Mouse (Mus musculus) liver, adult 2 months (tissue): ENCODE data around the gene Mapkapk2. TPM values are rescaled to one million over a fixed set of nuclear protein-coding genes. Genes with fewer than 3 reads are reported as not detected.
A peak's percentile ranks its signal among the peaks of the same experiment; 100 is the strongest.

Source experiments
- DNase-seq: peaks from one replicate; pipeline ENCODE4 v3.0.0-alpha.2; 2011; ENCODE audit warnings: low read depth, low spot score; ENCODE audit errors: extremely low read depth
- H3K27ac ChIP-seq: fragments of 200-500 bp; replicated peaks from 2 replicates; pipeline ENCODE4 v1.5.1; 2012; ENCODE audit warnings: low read depth, mild to moderate bottlenecking, control low read depth, inconsistent platforms, low read length; ENCODE audit not compliant: insufficient read depth
- H3K27me3 ChIP-seq: fragments of 200-500 bp; 2 replicates; pipeline ENCODE4 v1.6.1; 2012; ENCODE audit warnings: mild to moderate bottlenecking, moderate library complexity, low read length, inconsistent platforms; ENCODE audit not compliant: control insufficient read depth, insufficient read depth
- H3K36me3 ChIP-seq: fragments of 200-500 bp; 2 replicates; pipeline ENCODE4 v1.6.1; 2012; ENCODE audit warnings: low read length, inconsistent platforms; ENCODE audit not compliant: control insufficient read depth, insufficient read depth
- H3K4me1 ChIP-seq: fragments of 200-500 bp; 2 replicates; pipeline ENCODE4 v1.6.1; 2011; ENCODE audit warnings: low read length; ENCODE audit not compliant: control insufficient read depth, insufficient read depth
- H3K4me3 ChIP-seq: fragments of 200-500 bp; 2 replicates; pipeline ENCODE4 v1.5.1; 2011; ENCODE audit warnings: low read depth, mild to moderate bottlenecking, control low read depth, low read length, moderate library complexity; ENCODE audit not compliant: insufficient read depth
- H3K79me2 ChIP-seq: fragments of 200-500 bp; 2 replicates; pipeline ENCODE4 v1.6.1; 2012; ENCODE audit warnings: inconsistent platforms, mild to moderate bottlenecking, low read length, moderate library complexity; ENCODE audit not compliant: control insufficient read depth, insufficient read depth
- H3K9ac ChIP-seq: fragments of 200-500 bp; 2 replicates; pipeline ENCODE4 v1.6.1; 2012; ENCODE audit warnings: low read depth, mild to moderate bottlenecking, control low read depth, inconsistent platforms, low read length
- CTCF ChIP-seq: fragments of 200-500 bp; IDR thresholded peaks from 2 replicates; pipeline ENCODE4 v1.5.1; 2011; ENCODE audit warnings: low read depth, low read length, control low read depth
- POLR2A ChIP-seq: fragments of 200-500 bp; IDR thresholded peaks from 2 replicates; pipeline ENCODE4 v1.6.1; 2011; ENCODE audit warnings: low read length, control low read depth; ENCODE audit not compliant: insufficient read depth; ENCODE audit errors: extremely low read depth
- WGBS: fragments of 180-500 bp; shearing (Covaris S2); methylation state at CpG from one replicate; pipeline ENCODE4 v1.1.7; 2018; 5-methylcytosine and 5-hydroxymethylcytosine counted together
- polyA plus RNA-seq: library from polyadenylated mRNA; depleted of rRNA; stranded (reverse); fragments of >200 nt; gene quantifications from 2 replicates; pipeline ENCODE4 v1.2.3, GENCODE M21; 2012; rRNA removed
- total RNA-seq: library from RNA; depleted of rRNA; stranded (reverse); fragments of >200 nt; gene quantifications from 2 replicates; pipeline ENCODE4 v1.2.3, GENCODE M21; 2014; rRNA removed

The Mapkapk2 gene
- total and polyA plus RNA-seq, 2 experiments = 30.0 to 45.4 TPM

DNA sequence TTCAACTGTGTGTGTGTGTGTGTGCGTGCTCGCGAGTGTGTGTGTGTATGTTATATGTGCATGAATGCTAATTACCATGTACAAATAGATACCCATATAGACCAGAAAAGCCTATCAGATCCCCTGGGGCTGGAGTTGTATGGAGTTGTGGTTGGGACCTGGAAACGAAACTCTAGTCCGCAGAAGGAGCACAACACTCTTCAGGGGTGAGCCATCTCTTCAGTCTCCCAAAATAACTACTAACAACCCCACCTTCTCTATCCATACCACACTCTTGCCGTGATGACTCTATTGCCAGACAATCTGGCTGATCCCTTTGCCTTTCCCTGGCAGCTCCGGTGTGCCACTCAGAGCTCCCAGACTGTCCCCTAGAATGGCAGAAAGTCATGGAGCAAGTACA lies 81.7 kb downstream of the Mapkapk2 start:
- no peak for DNase-seq
- 92% methylated on average over 7 of the region's 7 CpGs for WGBS
- H3K4me1 ChIP-seq = no peaks in the 10 kb centered on the region
- no peak overlapping the region for H3K4me3 ChIP-seq
- no peak overlapping the region for H3K27ac ChIP-seq
- no peaks in the 10 kb centered on the region for H3K79me2 ChIP-seq
- no peak overlapping the region for H3K9ac ChIP-seq
- H3K36me3 ChIP-seq = no peaks in the 10 kb centered on the region
- TF ChIP-seq POLR2A = no peak
- H3K27me3 ChIP-seq = no peaks in the 10 kb centered on the region

DNA sequence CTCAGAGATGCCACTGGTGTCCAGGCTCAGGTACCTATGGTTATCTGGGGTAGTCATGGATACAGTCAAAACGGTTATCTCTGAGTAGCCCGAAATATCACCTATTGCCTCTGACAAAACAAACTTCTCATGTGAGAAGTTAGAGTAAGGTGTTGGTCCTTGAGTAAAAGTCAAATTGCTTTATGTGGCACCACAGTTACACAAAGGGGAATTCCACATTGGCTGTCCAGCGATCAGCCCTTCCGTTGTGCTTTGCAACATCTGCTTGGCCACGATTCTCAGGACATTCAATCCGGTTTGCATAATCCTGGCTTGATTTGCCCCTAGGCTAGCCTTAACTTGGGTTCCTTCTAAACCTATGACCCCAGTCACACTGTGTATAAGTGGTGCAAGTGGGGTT lies 82.3 kb downstream of the Mapkapk2 start:
- WGBS = 81% methylated on average over 6 of the region's 6 CpGs
- DNase-seq = peak; percentile 10

DNA sequence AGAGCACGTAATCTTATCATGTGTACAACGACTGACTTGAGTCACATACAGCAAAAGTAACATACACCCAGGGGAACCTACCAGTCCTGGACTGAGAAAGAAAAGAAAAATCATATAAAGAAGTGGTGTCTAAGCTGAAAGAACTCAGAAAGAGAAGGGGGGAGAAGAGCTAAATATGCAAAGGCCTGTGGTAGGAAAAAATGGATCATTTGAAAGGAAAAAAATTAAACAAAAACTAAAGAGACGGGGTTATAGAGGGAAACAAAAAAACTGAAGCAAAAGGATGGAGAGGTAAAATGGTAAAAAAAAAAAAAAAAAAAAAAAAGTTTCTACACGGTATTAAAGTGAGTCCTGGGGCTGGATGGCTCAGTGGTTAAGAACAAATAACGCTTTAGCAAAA lies 83.7 kb downstream of the Mapkapk2 start:
- Histone ChIP-seq H3K9ac (no peak overlapping the region), H3K79me2 (no peaks in the 10 kb centered on the region), H3K27me3 (no peaks in the 10 kb centered on the region), H3K27ac (no peak overlapping the region), H3K4me3 (no peak overlapping the region), H3K4me1 (no peaks in the 10 kb centered on the region), H3K36me3 (no peaks in the 10 kb centered on the region)
- 94% methylated on average over 5 of the region's 5 CpGs for WGBS
- no peak for DNase-seq
- TF ChIP-seq CTCF (no peak), POLR2A (no peak)

More for the DNA sequence above, 82.3 kb downstream of the Mapkapk2 start:
- Histone ChIP-seq H3K9ac (no peak overlapping the region), H3K27ac (no peak overlapping the region), H3K79me2 (no peaks in the 10 kb centered on the region), H3K36me3 (no peaks in the 10 kb centered on the region), H3K4me1 (no peaks in the 10 kb centered on the region), H3K27me3 (no peaks in the 10 kb centered on the region), H3K4me3 (no peak overlapping the region)
- TF ChIP-seq POLR2A (no peak), CTCF (no peak)

DNA sequence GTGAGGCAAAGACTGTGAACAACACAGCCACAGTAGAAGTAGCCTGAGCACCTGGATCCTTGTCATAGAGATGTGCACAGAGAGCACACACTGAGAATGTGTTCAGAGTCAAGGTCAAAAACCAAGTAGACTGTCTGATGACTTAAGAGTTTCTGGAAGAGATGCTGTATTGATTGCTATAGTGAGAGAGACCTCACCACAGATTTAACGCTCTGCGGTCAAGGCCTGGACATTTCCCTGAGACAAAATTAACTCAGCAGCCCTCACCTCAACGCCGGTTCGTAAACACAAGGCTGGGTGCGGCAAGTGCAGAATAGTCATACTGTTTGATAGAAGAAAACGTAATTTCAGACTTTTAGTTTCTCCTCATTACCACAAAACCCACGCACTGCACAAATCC lies 85.1 kb downstream of the Mapkapk2 start:
- H3K27ac ChIP-seq = no peak overlapping the region
- TF ChIP-seq POLR2A (no peak), CTCF (no peak)
- H3K4me1 ChIP-seq = no peaks in the 10 kb centered on the region
- 93% methylated on average over 8 of the region's 8 CpGs for WGBS
- no peaks in the 10 kb centered on the region for H3K79me2 ChIP-seq
- no peak overlapping the region for H3K9ac ChIP-seq
- H3K4me3 ChIP-seq = no peak overlapping the region
- no peaks in the 10 kb centered on the region for H3K36me3 ChIP-seq
- H3K27me3 ChIP-seq = no peaks in the 10 kb centered on the region
- DNase-seq = no peak

DNA sequence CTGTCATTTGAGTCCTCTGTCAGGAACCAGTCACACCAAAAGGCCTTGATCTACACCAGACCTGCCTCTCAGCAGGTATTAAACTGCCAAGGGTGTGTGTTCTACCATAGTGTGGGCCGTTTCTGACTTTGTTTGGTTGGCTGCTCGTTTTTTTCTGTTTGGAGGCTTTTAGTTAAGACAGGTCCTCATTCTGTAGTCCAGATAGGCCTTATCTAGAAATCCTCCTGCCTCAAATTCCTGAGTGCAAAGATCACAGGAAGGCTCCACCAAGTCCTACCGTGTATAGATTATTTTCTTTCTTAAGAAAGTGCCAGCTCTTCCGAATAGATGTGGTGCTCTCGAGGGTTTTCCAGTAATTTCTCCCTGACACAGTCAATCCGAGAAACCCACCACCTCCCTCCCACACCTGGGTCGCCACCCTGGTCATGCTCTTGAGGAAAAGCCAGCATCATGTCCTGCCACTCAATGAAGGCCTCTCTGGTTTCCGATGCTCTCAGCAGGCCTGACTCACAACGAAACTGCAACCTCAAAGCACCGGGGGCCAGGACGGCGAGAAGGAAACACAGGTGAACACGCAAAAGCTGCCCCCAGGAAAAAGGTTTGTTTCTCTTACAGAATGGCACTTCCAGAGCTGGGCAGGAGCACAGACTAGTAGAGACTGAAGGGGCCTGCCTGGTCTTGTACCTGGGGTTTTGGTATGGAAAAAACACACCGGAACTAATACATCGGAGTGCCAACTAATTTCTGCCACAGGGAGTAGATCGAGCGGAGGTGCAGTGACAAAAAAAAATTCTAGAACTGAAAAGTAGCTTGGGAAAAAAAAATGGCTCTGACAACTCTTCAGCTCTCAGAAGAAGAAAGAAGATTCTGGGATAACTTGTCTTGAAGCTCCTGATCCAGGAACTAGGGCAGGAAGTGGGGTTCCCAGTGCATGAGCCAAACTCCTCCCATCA lies 87.1 kb downstream of the Mapkapk2 start:
- Histone ChIP-seq H3K4me1 (no peaks in the 10 kb centered on the region), H3K4me3 (no peak overlapping the region), H3K79me2 (no peaks in the 10 kb centered on the region), H3K9ac (no peak overlapping the region), H3K27me3 (no peaks in the 10 kb centered on the region), H3K27ac (no peak overlapping the region), H3K36me3 (no peaks in the 10 kb centered on the region)
- TF ChIP-seq POLR2A (no peak), CTCF (no peak)
- 72% methylated on average over 17 of the region's 17 CpGs for WGBS
- DNase-seq = no peak

DNA sequence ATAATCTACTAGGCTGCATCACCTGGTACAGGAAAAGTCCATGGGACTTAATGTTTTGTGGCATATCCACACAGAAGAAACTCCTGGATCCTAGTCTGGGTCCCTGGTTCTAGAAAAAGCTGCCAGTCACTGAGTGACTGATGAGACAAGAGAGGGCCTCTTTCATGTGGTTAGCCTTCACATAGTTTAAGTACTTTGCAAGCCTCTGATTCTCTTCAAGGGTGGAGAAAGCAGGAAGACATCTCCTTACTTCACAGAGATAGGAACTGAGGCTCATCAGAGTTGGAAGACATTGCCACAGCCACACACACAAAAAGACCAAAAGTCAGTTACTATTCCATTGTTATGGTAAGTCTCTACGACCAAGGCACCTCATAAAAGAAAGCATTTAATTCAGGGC lies 91.6 kb downstream of the Mapkapk2 start:
- Histone ChIP-seq H3K27ac (no peak overlapping the region), H3K36me3 (no peaks in the 10 kb centered on the region), H3K27me3 (no peaks in the 10 kb centered on the region), H3K9ac (no peak overlapping the region), H3K4me1 (no peaks in the 10 kb centered on the region), H3K79me2 (no peaks in the 10 kb centered on the region), H3K4me3 (no peak overlapping the region)
- WGBS = 79% methylated on average over 1 of the region's 1 CpGs
- no peak for DNase-seq
- TF ChIP-seq CTCF (no peak), POLR2A (no peak)

Other genes starting within 250 kb of the Mapkapk2 start
- 0.09 and 0.54 TPM in 2 replicates for gene Fcmr, start 232.2 kb downstream of the Mapkapk2 start, total RNA-seq
- gene Fcmr, start 232.2 kb downstream of the Mapkapk2 start, polyA plus RNA-seq = 0.81 and 2.6 TPM in 2 replicates
- not detected in 2 replicates for gene Il24, start 210.4 kb downstream of the Mapkapk2 start, total RNA-seq
- gene Il24, start 210.4 kb downstream of the Mapkapk2 start, polyA plus RNA-seq = not detected in 2 replicates
- gene Il20, start 186.4 kb downstream of the Mapkapk2 start, total RNA-seq = not detected in 2 replicates
- gene Il20, start 186.4 kb downstream of the Mapkapk2 start, polyA plus RNA-seq = not detected in 2 replicates
- not detected in 2 replicates for gene Il19, start 157.7 kb downstream of the Mapkapk2 start, total RNA-seq
- not detected in 2 replicates for gene Il19, start 157.7 kb downstream of the Mapkapk2 start, polyA plus RNA-seq
- gene Il10, start 78.0 kb downstream of the Mapkapk2 start, total RNA-seq = 0.28 and 1.7 TPM in 2 replicates
- not detected in 2 replicates for gene Il10, start 78.0 kb downstream of the Mapkapk2 start, polyA plus RNA-seq
- gene Dyrk3, start 40.5 kb upstream of the Mapkapk2 start, total RNA-seq = 0.87 and 1.3 TPM in 2 replicates
- 0.50 and 0.73 TPM in 2 replicates for gene Dyrk3, start 40.5 kb upstream of the Mapkapk2 start, polyA plus RNA-seq
- 20.9 and 25.6 TPM in 2 replicates for gene Eif2d, start 55.4 kb upstream of the Mapkapk2 start, total RNA-seq
- gene Eif2d, start 55.4 kb upstream of the Mapkapk2 start, polyA plus RNA-seq = 24.0 and 28.9 TPM in 2 replicates
- gene Rassf5, start 147.4 kb upstream of the Mapkapk2 start, total RNA-seq = 3.4 and 5.6 TPM in 2 replicates
- 6.1 and 8.4 TPM in 2 replicates for gene Rassf5, start 147.4 kb upstream of the Mapkapk2 start, polyA plus RNA-seq
- 15.6 and 16.6 TPM in 2 replicates for gene Ikbke, start 181.8 kb upstream of the Mapkapk2 start, total RNA-seq
- gene Ikbke, start 181.8 kb upstream of the Mapkapk2 start, polyA plus RNA-seq = 14.4 and 20.7 TPM in 2 replicates